Mouse (Mus musculus) embryonic fibroblast, embryonic 13.5 days (primary cell): ENCODE measurements around the gene Jmjd6.
"Not testable (repeated sequence)": the region's sequence is repeated elsewhere in the genome, so short reads cannot be mapped to it uniquely, and the experiment has no call there.

Experiments used
- CTCF ChIP-seq: IDR thresholded peaks from 2 replicates; pipeline ENCODE4 v1.5.1; 2011; ENCODE audit warnings: mild to moderate bottlenecking, control low read depth, low read length, moderate library complexity, borderline replicate concordance; ENCODE audit not compliant: insufficient read depth
- POLR2A ChIP-seq: IDR thresholded peaks from 2 replicates; pipeline ENCODE4 v1.6.1; 2011; ENCODE audit warnings: low read depth, mild to moderate bottlenecking, control low read depth, low read length, moderate library complexity

- not testable (repeated sequence) for TF ChIP-seq CTCF, POLR2A
Measured at GRCm38 (mm10) chr11:116823885-116824284, 19.4 kb downstream of the Jmjd6 start.
